Mouse (Mus musculus): Measurements from ENCODE around the gene Trim8. TPM values are rescaled to one million over a fixed set of nuclear protein-coding genes. Genes with fewer than 3 reads are reported as not detected.

The Trim8 gene
- polyA plus RNA-seq, 2 experiments from 2014 or later: 16.3 to 21.5 TPM

DNA sequence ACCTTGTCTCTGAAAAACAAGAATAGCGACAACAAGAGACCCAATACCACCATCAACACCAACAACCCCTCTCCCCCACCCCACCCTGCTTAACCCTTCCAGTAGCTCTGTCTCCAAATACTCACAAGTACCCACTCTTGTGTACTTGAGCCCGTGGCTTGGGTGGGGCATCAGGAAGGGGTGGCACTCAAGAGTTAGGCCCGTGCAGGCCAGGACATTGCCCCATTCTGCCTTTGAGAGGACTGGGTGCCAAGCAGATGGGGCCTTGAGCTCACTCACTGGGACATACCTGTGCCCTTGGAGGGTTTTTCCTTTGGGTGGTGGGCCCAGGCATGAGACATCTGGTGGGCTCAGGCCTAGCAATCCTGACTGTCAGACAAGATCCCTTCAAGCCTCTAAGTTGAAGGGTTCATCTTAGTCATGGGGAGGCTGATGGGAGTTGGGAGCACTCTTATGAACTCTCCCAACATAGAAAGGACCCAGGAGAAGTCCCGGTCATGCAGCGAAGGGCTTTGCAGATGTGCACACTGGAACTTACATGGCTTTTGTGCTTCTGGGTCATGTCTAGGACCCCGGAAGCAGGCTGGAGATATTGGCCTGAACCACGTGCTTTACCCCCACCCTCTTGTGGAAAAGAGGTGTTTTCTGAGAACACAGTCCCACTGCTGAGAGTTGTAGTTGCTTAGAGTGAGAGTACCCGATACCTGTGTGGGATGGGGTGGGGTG lies 4.3 kb downstream of the Trim8 start:
- no peak for ATAC-seq

DNA sequence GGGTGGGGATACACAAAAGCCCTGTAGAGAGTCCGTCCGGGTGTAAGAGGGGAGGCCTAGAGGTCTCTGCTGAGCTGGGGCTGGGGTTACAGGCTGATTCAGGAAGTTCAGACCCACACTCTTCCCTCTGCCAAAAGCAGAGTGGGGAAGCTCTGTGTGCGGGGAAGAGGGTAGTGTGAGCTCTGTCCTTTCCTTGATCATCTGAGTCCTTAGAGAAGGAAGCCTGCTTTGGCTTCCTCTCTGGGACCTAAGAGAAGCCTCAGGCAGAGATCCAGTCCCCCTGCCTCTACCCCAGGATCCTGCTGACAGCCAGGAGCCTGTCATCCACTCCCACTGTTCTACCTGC lies 4.8 kb downstream of the Trim8 start:
- ATAC-seq: no peak

- ATAC-seq: no peak
These were observed 5.7 kb downstream of the Trim8 start for GRCm38 (mm10) chr19:46507181-46507581.

GRCm38 (mm10) chr19:46507806-46508205 lies 6.3 kb downstream of the Trim8 start:
- ATAC-seq: no peak

DNA sequence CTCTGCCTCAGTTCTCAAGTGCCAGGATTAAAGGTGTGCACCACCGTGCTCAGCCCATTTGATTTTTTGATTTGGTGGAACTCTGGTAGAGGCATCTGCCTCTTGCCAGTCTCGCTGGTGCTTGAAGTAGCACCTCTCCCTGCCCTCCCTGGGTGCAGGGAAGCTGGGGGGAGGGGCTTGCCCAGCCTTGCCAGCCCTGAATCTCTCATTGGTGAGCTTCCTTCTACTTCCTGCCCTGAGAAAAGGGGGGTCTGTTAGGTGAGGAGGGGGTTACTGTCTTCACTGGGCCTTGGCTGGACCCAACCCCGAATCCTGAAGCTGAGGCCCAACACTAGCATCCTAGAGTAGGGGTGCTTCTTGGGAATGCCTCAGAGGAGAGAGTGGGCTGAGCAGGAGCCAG lies 7.2 kb downstream of the Trim8 start:
- ATAC-seq: no peak

GRCm38 (mm10) chr19:46509202-46509601 lies 7.7 kb downstream of the Trim8 start:
- ATAC-seq: peak; percentile 15

GRCm38 (mm10) chr19:46509736-46510135 lies 8.2 kb downstream of the Trim8 start:
- no peak for ATAC-seq

DNA sequence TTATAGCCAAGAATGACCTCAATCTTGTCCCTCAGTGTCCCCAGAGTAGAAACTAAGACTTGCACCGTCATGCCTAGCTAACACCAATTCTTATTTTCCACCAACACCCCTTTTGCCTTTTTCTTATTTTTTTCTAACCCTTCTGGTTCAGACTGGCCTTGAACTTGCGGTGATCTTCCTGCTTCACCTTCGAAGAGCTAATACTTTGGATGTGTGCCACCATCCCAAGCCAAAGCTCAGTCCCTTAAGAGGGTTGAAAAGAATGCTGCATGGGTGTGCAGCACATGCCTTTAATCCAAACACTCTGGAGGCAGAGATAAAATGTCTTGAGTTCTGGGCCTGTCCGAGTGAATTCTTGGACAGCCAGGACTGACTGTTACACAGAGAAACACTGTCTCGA lies 8.9 kb downstream of the Trim8 start:
- ATAC-seq: no peak

GRCm38 (mm10) chr19:46510824-46511223 lies 9.3 kb downstream of the Trim8 start:
- peak; percentile 71 for ATAC-seq

DNA sequence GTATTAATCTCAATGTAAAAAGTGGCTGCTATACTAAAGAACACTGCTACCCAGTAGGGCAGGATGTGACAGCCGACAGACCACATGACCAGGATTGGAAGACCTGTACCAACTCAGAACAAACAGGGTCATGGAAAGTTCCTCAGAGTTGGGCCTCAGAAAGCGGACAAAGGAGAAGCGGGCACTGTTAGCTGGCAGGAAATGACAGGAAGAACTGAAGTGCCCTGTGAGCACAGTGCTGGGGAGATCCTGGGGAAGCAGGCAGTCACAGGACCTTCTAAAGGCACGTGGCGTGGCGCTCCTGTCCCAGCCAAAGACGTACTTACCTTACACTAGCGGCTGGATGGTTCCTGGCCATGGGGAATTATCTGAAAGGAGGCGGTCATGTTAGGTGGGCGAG lies 9.8 kb downstream of the Trim8 start:
- peak; percentile 82 for ATAC-seq

GRCm38 (mm10) chr19:46514387-46514786 lies 12.9 kb downstream of the Trim8 start:
- no peak for ATAC-seq

DNA sequence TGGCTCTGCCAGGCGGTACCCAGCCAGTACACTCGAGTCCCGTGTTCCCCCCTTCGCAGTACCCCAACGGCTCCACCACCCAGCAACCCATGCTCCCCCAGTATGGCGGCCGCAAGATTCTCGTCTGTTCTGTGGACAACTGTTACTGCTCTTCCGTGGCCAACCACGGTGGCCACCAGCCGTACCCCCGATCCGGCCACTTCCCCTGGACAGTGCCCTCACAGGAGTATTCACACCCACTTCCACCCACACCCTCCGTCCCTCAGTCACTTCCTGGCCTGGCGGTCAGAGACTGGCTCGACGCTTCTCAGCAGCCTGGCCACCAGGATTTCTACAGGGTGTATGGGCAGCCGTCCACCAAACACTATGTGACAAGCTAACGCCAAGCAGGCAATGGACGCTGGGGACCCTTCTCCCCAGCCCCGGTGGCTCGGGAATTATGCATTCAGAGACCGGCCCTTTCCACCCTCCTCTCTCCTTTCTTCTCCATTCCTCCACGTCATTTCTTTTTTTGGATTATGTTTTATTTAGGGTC lies 13.9 kb downstream of the Trim8 start:
- no peak for ATAC-seq

DNA sequence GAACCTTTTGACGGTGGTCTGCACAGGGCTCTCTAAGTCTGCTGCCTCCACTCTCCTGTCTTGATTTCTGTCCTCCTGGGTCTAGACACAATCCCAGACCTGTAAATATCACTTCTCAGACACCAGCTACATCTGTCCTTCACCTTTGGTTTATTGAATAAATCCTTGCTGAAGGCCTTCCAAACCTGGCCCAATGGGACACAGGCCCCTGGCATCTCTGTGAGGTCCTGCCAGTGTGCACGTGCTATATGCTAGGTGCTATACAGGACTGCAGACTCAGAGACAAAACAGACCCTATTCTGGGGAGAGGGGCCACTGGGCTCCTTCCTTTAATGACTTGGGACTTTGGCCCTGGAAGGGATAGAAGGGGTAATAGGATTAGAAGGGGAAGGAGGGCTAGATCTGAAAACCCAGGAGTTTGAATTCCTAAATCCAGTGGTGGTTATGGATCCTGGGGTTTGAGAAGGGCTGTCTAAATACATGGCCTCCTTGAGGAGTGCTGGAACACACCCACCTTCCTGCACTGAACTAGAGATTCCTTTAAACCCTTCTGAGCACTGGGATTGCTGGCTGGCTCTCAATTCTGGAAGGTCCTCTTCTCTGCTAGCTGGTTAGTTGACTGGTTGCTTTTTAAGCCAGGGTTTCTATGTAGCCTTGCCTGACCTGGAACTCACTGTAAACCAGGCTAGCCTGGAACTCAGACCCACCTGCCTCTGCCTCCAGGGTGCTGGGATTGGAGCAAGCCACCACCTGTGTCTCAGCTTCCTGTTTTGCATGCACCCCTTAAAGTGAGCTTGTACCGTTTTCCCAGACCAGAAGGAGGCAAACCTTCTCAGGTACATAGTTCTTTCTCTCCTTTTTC lies 15.4 kb downstream of the Trim8 start:
- no peak for ATAC-seq

GRCm38 (mm10) chr19:46517529-46518351 lies 16.2 kb downstream of the Trim8 start:
- no peak for ATAC-seq

- peak; percentile 71 for ATAC-seq
These were observed 16.9 kb downstream of the Trim8 start for GRCm38 (mm10) chr19:46518352-46518787.

GRCm38 (mm10) chr19:46518828-46519621 lies 17.5 kb downstream of the Trim8 start:
- no peak for ATAC-seq

GRCm38 (mm10) chr19:46521698-46522097 lies 20.2 kb downstream of the Trim8 start:
- no peak for ATAC-seq

DNA sequence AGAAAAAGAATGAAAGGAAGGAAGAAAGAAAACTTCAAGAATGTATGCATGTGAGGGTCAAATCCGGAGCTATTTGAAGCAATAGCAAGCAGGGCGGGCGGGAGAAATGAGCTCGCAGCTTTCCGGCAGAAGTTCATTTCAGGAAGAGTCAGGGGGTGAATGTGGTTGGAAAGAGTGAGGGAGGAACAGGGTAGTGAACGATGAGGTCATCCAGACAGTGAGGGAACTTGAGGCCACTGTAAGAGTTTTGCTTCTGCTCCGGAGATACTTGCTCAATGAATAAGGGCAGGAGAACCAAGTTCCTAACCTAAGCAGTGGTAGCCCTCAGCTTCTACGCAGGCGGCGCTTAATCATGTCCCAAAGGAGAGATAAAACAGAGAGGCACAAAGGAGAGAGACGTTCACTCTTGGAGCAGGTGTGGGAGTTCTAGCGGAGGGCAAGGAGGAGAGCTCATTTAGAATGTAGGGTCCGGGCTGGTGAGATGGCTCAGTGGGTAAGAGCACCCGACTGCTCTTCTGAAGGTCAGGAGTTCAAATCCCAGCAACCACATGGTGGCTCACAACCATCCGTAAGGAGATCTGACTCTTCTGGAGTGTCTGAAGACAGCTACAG lies 21.0 kb downstream of the Trim8 start:
- no peak for ATAC-seq

DNA sequence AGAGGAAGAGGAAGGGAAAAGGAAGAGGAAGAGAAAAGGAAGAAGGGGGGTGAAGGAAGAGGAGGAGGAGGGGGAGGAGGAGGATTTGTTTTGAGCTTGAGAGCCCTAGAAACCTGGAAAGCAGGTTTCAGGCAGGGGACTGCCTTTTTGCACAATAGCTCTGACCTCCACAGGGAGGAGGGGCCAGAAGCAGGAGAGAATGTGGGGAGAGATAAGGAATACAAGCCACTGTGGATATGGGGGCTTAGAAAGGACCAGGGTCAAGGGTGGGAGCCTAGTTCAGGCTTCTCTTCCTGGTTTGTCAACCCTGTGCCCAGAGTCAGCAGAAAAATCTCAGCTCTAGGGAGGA lies 21.6 kb downstream of the Trim8 start:
- ATAC-seq: no peak

GRCm38 (mm10) chr19:46523480-46524151 lies 22.1 kb downstream of the Trim8 start:
- no peak for ATAC-seq

DNA sequence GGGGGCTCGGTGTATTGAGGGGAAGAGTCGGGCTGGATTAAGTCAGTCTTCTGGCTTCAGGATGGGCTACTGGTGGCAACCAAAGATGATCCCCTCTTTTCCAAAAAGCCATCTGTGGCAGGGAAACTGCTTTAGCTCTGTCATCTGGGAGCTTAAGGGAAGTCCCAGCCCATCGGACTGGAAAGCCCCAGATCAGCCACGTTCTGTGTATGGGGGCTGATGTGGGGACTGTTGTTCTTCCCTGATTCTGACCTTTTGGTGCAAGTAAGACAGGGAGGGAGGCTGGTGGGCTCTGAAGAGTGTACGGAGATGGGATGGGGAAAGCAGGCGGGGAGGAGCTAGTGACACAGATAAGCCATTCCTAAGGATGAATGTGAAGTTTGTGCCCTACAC lies 22.6 kb downstream of the Trim8 start:
- peak; percentile 31 for ATAC-seq

All from CD4-positive, CD25-positive, alpha-beta regulatory T cell, adult 4 months (primary cell).